Mouse (Mus musculus): ENCODE data around the gene Dnajc5g.

GRCm38 (mm10) chr5:31110781-31111180, 4.7 kb downstream of the Dnajc5g start:
- TF ChIP-seq CTCF (IDR thresholded peaks at IDR 0.05; ENCODE audit: borderline replicate concordance, insufficient read depth, low read depth, low read length) (no peak), POLR2A (IDR thresholded peaks at IDR 0.05; ENCODE audit: borderline replicate concordance, insufficient read depth, low read length) (no peak)

Measured in cerebellum, adult 2 months (tissue).